Mouse (Mus musculus) liver, adult 2 months (tissue): ENCODE data around the gene Kcnq5. TPM values are rescaled to one million over a fixed set of nuclear protein-coding genes. Genes with fewer than 3 reads are reported as not detected.

Experiments
- DNase-seq: peaks from one replicate; pipeline ENCODE4 v3.0.0-alpha.2; 2011; ENCODE audit warnings: low read depth, low spot score; ENCODE audit errors: extremely low read depth
- H3K27ac ChIP-seq: fragments of 200-500 bp; replicated peaks from 2 replicates; pipeline ENCODE4 v1.5.1; 2012; ENCODE audit warnings: low read depth, mild to moderate bottlenecking, control low read depth, inconsistent platforms, low read length; ENCODE audit not compliant: insufficient read depth
- H3K27me3 ChIP-seq: fragments of 200-500 bp; 2 replicates; pipeline ENCODE4 v1.6.1; 2012; ENCODE audit warnings: mild to moderate bottlenecking, moderate library complexity, low read length, inconsistent platforms; ENCODE audit not compliant: control insufficient read depth, insufficient read depth
- H3K36me3 ChIP-seq: fragments of 200-500 bp; 2 replicates; pipeline ENCODE4 v1.6.1; 2012; ENCODE audit warnings: low read length, inconsistent platforms; ENCODE audit not compliant: control insufficient read depth, insufficient read depth
- H3K4me1 ChIP-seq: fragments of 200-500 bp; 2 replicates; pipeline ENCODE4 v1.6.1; 2011; ENCODE audit warnings: low read length; ENCODE audit not compliant: control insufficient read depth, insufficient read depth
- H3K4me3 ChIP-seq: fragments of 200-500 bp; 2 replicates; pipeline ENCODE4 v1.5.1; 2011; ENCODE audit warnings: low read depth, mild to moderate bottlenecking, control low read depth, low read length, moderate library complexity; ENCODE audit not compliant: insufficient read depth
- H3K79me2 ChIP-seq: fragments of 200-500 bp; 2 replicates; pipeline ENCODE4 v1.6.1; 2012; ENCODE audit warnings: inconsistent platforms, mild to moderate bottlenecking, low read length, moderate library complexity; ENCODE audit not compliant: control insufficient read depth, insufficient read depth
- H3K9ac ChIP-seq: fragments of 200-500 bp; 2 replicates; pipeline ENCODE4 v1.6.1; 2012; ENCODE audit warnings: low read depth, mild to moderate bottlenecking, control low read depth, inconsistent platforms, low read length
- CTCF ChIP-seq: fragments of 200-500 bp; IDR thresholded peaks from 2 replicates; pipeline ENCODE4 v1.5.1; 2011; ENCODE audit warnings: low read depth, low read length, control low read depth
- POLR2A ChIP-seq: fragments of 200-500 bp; IDR thresholded peaks from 2 replicates; pipeline ENCODE4 v1.6.1; 2011; ENCODE audit warnings: low read length, control low read depth; ENCODE audit not compliant: insufficient read depth; ENCODE audit errors: extremely low read depth
- WGBS: fragments of 180-500 bp; shearing (Covaris S2); methylation state at CpG from one replicate; pipeline ENCODE4 v1.1.7; 2018; 5-methylcytosine and 5-hydroxymethylcytosine counted together
- polyA plus RNA-seq: library from polyadenylated mRNA; depleted of rRNA; stranded (reverse); fragments of >200 nt; gene quantifications from 2 replicates; pipeline ENCODE4 v1.2.3, GENCODE M21; 2012
- total RNA-seq: library from RNA; depleted of rRNA; stranded (reverse); fragments of >200 nt; gene quantifications from 2 replicates; pipeline ENCODE4 v1.2.3, GENCODE M21; 2014

The Kcnq5 gene
- total and polyA plus RNA-seq, 2 experiments = 0.09 TPM

- WGBS = 71% methylated on average over 1 of the region's 1 CpGs
Measured at GRCm38 (mm10) chr1:21622039-21622438, 339.7 kb downstream of the Kcnq5 start.

GRCm38 (mm10) chr1:21618712-21619111, 343.0 kb downstream of the Kcnq5 start:
- WGBS = 69% methylated on average over 3 of the region's 3 CpGs
- H3K79me2 ChIP-seq = no peaks in the 10 kb centered on the region
- no peaks in the 10 kb centered on the region for H3K4me1 ChIP-seq
- H3K27me3 ChIP-seq = no peaks in the 10 kb centered on the region
- TF ChIP-seq POLR2A (no peak), CTCF (no peak)
- DNase-seq = no peak
- no peak overlapping the region for H3K4me3 ChIP-seq
- H3K36me3 ChIP-seq = no peaks in the 10 kb centered on the region
- H3K27ac ChIP-seq = no peak overlapping the region
- no peak overlapping the region for H3K9ac ChIP-seq

More at GRCm38 (mm10) chr1:21622039-21622438, 339.7 kb downstream of the Kcnq5 start:
- Histone ChIP-seq H3K27me3 (no peaks in the 10 kb centered on the region), H3K27ac (no peak overlapping the region), H3K79me2 (no peaks in the 10 kb centered on the region), H3K4me1 (no peaks in the 10 kb centered on the region), H3K36me3 (no peaks in the 10 kb centered on the region), H3K4me3 (no peak overlapping the region), H3K9ac (no peak overlapping the region)
- TF ChIP-seq CTCF = no peak
- TF ChIP-seq POLR2A = no peak
- no peak for DNase-seq

- WGBS = 67% methylated on average over 4 of the region's 4 CpGs
- H3K27me3 ChIP-seq = no peaks in the 10 kb centered on the region
- TF ChIP-seq POLR2A (no peak), CTCF (no peak)
- no peak for DNase-seq
- H3K9ac ChIP-seq = no peak overlapping the region
- H3K4me1 ChIP-seq = no peaks in the 10 kb centered on the region
- no peaks in the 10 kb centered on the region for H3K36me3 ChIP-seq
- no peak overlapping the region for H3K27ac ChIP-seq
- H3K79me2 ChIP-seq = no peaks in the 10 kb centered on the region
- H3K4me3 ChIP-seq = no peak overlapping the region
Measured at GRCm38 (mm10) chr1:21616666-21617065, 345.1 kb downstream of the Kcnq5 start.

- Histone ChIP-seq H3K4me3 (no peak overlapping the region), H3K36me3 (no peaks in the 10 kb centered on the region), H3K27ac (no peak overlapping the region), H3K79me2 (no peaks in the 10 kb centered on the region), H3K9ac (no peak overlapping the region), H3K27me3 (no peaks in the 10 kb centered on the region), H3K4me1 (no peaks in the 10 kb centered on the region)
- WGBS = 68% methylated on average over 2 of the region's 2 CpGs
- TF ChIP-seq POLR2A = no peak
- no peak for TF ChIP-seq CTCF
- no peak for DNase-seq
Measured at GRCm38 (mm10) chr1:21613933-21614332, 347.8 kb downstream of the Kcnq5 start.

- TF ChIP-seq CTCF = no peak
- no peak for TF ChIP-seq POLR2A
- 71% methylated on average over 4 of the region's 4 CpGs for WGBS
- DNase-seq = no peak
- no peaks in the 10 kb centered on the region for H3K79me2 ChIP-seq
- H3K9ac ChIP-seq = no peak overlapping the region
- no peak overlapping the region for H3K27ac ChIP-seq
- no peaks in the 10 kb centered on the region for H3K4me1 ChIP-seq
- no peak overlapping the region for H3K4me3 ChIP-seq
- no peaks in the 10 kb centered on the region for H3K27me3 ChIP-seq
- no peaks in the 10 kb centered on the region for H3K36me3 ChIP-seq
Measured at GRCm38 (mm10) chr1:21604003-21604402, 357.7 kb downstream of the Kcnq5 start.

GRCm38 (mm10) chr1:21602567-21602966, 359.2 kb downstream of the Kcnq5 start:
- H3K9ac ChIP-seq = no peak overlapping the region
- H3K27ac ChIP-seq = no peak overlapping the region
- H3K27me3 ChIP-seq = no peaks in the 10 kb centered on the region
- H3K36me3 ChIP-seq = no peaks in the 10 kb centered on the region
- no peaks in the 10 kb centered on the region for H3K79me2 ChIP-seq
- TF ChIP-seq POLR2A (no peak), CTCF (no peak)
- no peak overlapping the region for H3K4me3 ChIP-seq
- DNase-seq = no peak
- H3K4me1 ChIP-seq = no peaks in the 10 kb centered on the region
